Mouse (Mus musculus) heart, embryonic 10.5 days (tissue): ENCODE measurements around the gene Ap1s2. TPM values are rescaled to one million over a fixed set of nuclear protein-coding genes. Genes with fewer than 3 reads are reported as not detected.
A peak's percentile ranks its signal among the peaks of the same experiment; 100 is the strongest.

ENCODE experiments used
- DNase-seq: peaks from one replicate; pipeline ENCODE4 v3.0.0-alpha.2; 2017; ENCODE audit warnings: low spot score
- H3K27ac ChIP-seq: fragments of 300-500 bp; sonication (generic); 2 replicates; pipeline ENCODE4 v1.5.1; 2016; ENCODE audit warnings: mild to moderate bottlenecking
- H3K27me3 ChIP-seq: fragments of 300-500 bp; sonication (generic); 2 replicates; pipeline ENCODE4 v1.6.1; 2016; ENCODE audit warnings: mild to moderate bottlenecking; ENCODE audit not compliant: poor library complexity, insufficient read depth, severe bottlenecking
- H3K36me3 ChIP-seq: fragments of 300-500 bp; sonication (generic); 2 replicates; pipeline ENCODE4 v1.6.1; 2016; ENCODE audit warnings: mild to moderate bottlenecking, moderate library complexity
- H3K4me1 ChIP-seq: fragments of 300-500 bp; sonication (generic); 2 replicates; pipeline ENCODE4 v1.6.1; 2016; ENCODE audit warnings: mild to moderate bottlenecking
- H3K4me3 ChIP-seq: fragments of 300-500 bp; sonication (generic); 2 replicates; pipeline ENCODE4 v1.5.1; 2016; ENCODE audit warnings: mild to moderate bottlenecking, moderate library complexity
- H3K9me3 ChIP-seq: fragments of 300-500 bp; sonication (generic); 2 replicates; pipeline ENCODE4 v1.6.1; 2016; ENCODE audit warnings: mild to moderate bottlenecking, moderate library complexity
- WGBS: fragments of 180-500 bp; shearing (Covaris S2); methylation state at CpG from one replicate; pipeline ENCODE4 v1.1.7; 2016; 5-methylcytosine and 5-hydroxymethylcytosine counted together
- polyA plus RNA-seq: library from polyadenylated mRNA; unstranded; fragments of >200 nt; fragmentation: Nextera tagmentation; extraction: Ambion mirVana; gene quantifications from 2 replicates; pipeline ENCODE4 v1.2.1, GENCODE M21; 2016

Gene Ap1s2
- 19.3 and 23.6 TPM in 2 replicates for polyA plus RNA-seq

DNA sequence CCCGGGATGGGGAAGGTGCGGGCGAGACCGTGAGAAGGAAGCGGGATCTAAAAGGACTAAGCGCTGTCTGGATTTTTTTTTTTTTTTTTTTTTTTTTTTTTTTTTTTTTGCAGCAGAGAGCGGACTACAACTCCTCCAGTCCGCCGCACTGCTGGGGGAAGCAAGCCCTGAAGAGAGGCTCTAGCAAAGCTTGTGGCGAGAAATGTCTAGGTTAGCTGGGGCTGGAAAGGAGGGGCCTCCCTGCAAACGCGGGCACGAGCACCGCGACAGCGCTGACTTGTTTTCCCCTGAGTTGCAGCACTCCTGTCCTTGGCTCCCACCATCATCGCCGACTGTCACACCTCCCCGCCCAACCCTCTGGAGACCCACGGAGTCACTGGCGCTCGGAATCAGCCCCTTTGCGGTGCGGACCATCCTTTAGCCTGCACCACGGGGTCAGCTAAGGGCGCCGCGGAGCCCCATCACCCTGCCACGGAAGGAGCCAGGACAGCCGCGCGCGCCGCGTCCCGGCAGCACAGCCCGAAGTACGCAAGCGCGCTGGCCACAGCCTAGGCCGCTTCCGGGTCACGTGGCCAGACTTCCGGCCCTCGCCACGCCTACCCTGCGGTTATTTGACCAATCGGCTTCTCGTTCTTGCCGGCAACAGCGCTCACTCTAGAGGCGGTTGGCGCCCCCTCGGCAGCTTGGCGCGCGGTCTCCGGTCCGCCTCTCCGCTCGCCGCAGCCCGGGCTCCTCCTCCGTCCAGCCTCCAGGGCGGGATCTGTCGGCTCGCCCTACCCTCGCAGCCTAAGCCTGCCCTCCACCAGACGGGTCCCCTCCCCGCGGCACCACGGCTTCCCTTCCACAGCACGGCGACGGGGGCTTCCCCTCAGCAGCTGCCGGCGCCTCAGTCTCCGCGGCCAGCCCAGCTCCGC is at the start of gene Ap1s2:
Ap1s2 (plus strand) TSS at position 681 of the 914 bp plus-strand sequence.
- peaks cover 12% of the 10 kb centered on the region; the same call in 1 of the 2 replicates for H3K27me3 ChIP-seq
- H3K9me3 ChIP-seq: no peaks in the 10 kb centered on the region
- H3K27ac ChIP-seq: peak within 1 kb of the TSS; percentile 89
- no peaks in the 10 kb centered on the region for H3K4me1 ChIP-seq
- peak within 1 kb of the TSS; percentile 68 for H3K4me3 ChIP-seq
- no peaks in the 10 kb centered on the region for H3K36me3 ChIP-seq
- 16% methylated on average over 77 of the region's 80 CpGs for WGBS
- peak; percentile 96 for DNase-seq

DNA sequence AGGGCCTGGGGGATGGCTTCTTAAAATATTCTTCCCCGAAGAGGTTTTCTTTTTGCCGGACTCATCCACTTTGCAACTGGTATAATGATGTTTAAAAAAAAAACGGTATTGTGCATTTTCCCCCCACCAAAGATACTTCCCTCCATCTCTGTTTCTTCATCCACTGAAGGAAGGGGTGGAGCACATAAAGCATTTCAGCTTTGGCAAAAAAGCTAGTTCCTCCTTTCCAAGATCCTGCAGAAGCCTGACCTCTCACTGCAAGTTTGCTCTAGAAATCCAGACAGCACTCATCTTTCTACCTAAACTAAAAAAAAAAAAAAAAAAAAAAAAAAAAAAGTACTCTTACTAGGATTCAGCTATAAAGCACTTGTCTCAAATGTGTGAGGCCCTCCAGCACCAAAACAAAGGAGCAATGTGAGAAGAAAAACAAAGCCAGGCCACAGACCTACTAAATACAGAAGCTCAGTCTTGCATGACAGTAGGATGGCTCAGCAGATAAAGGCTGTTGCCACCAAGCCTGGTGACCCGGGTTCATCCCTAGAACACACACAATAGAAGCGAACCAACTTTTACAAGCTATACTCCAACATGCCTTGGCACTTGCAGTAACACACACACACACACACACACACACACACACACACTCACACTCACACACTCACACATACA is 41.0 kb upstream of the Ap1s2 start:
- Histone ChIP-seq H3K27me3 (no peaks in the 10 kb centered on the region; the same call in 1 of the 2 replicates), H3K4me3 (no peak overlapping the region), H3K4me1 (no peaks in the 10 kb centered on the region), H3K9me3 (no peaks in the 10 kb centered on the region), H3K27ac (no peak overlapping the region), H3K36me3 (no peaks in the 10 kb centered on the region)
- 68% methylated on average over 5 of the region's 5 CpGs for WGBS
- DNase-seq: no peak

GRCm38 (mm10) chrX:163868659-163869278 is 40.0 kb upstream of the Ap1s2 start:
- WGBS: 78% methylated on average over 11 of the region's 11 CpGs
- H3K9me3 ChIP-seq: no peaks in the 10 kb centered on the region
- no peaks in the 10 kb centered on the region for H3K36me3 ChIP-seq
- H3K4me1 ChIP-seq: no peaks in the 10 kb centered on the region
- no peak overlapping the region for H3K4me3 ChIP-seq
- no peak for DNase-seq
- H3K27ac ChIP-seq: no peak overlapping the region
- no peaks in the 10 kb centered on the region; the same call in 1 of the 2 replicates for H3K27me3 ChIP-seq

DNA sequence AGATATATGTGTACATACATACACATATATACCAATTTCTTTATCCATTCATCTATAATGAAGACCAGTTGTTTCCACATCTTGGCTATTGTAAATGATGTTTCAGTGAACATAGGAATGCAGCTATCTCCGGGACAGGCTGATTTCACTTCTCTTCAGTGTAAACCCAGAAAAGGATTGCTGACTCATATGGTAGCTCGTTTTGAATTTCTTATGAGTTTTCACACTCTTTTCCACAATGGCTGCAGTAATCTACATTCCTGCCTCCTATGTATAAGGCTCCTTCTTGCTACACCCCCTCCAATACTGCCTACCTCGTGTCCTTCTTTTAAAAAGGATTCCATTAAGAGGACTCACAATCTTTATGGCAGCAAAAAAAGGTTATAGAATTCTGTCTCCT is 32.9 kb upstream of the Ap1s2 start:
- Histone ChIP-seq H3K9me3 (no peaks in the 10 kb centered on the region), H3K4me1 (peaks cover 5% of the 10 kb centered on the region; the same call in 1 of the 2 replicates), H3K27me3 (peaks cover 6% of the 10 kb centered on the region; the same call in 1 of the 2 replicates), H3K36me3 (no peaks in the 10 kb centered on the region), H3K4me3 (no peak overlapping the region), H3K27ac (no peak overlapping the region)
- no peak for DNase-seq
- 86% methylated on average over 3 of the region's 3 CpGs for WGBS

DNA sequence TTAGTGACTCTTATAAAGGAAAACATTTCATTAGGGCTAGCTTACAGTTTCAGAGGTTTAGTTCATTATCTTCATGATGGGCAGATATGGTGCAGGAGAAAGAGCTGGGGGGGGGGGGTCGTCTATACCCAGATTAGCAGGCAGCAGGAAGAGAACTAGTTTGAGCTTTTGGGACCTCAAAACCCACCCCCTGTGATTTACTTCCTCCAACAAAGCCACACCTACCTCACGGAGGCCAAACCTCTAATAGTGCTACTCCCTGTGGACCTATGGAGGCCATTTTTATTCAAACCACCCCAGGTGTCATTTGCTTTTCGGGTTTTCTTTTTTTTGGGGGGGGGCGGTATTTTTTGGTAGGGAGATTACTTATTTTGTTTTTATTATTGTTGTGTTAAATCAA is 32.2 kb upstream of the Ap1s2 start:
- 65% methylated on average over 4 of the region's 4 CpGs for WGBS
- Histone ChIP-seq H3K9me3 (no peaks in the 10 kb centered on the region), H3K27me3 (peaks cover 6% of the 10 kb centered on the region; the same call in 1 of the 2 replicates), H3K4me3 (no peak overlapping the region), H3K4me1 (peaks cover 5% of the 10 kb centered on the region; the same call in 1 of the 2 replicates), H3K36me3 (no peaks in the 10 kb centered on the region), H3K27ac (no peak overlapping the region)
- no peak for DNase-seq

- no peak overlapping the region for H3K4me3 ChIP-seq
- H3K4me1 ChIP-seq: peaks cover 5% of the 10 kb centered on the region; the same call in 1 of the 2 replicates
- H3K9me3 ChIP-seq: no peaks in the 10 kb centered on the region
- peaks cover 6% of the 10 kb centered on the region; the same call in 1 of the 2 replicates for H3K27me3 ChIP-seq
- no peak overlapping the region for H3K27ac ChIP-seq
- no peaks in the 10 kb centered on the region for H3K36me3 ChIP-seq
- WGBS: 49% methylated on average over 6 of the region's 6 CpGs
- no peak for DNase-seq
Measured at GRCm38 (mm10) chrX:163879039-163879438, 29.8 kb upstream of the Ap1s2 start.

DNA sequence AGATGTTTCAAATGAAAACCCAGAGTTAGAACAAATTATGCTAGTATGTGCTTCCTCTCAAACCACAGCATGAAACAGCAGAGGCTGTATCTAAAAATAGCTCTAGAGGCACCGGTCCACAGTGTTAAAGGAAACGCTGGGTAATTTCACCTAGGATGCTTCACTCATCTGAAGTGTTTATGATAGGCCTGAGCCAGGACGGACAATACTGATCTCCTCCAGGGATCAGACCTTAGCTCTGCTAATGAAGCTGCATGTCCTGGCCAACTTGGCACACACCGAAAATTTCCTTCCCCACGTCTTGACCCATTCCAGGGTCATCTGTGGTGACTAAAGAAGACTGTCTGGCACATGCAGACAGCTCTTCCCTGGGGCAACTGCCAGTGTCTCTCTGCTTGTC is 29.4 kb upstream of the Ap1s2 start:
- H3K4me3 ChIP-seq: 0 out of 2 replicates have a peak overlapping the region, but pooled peaks have one; percentile 1
- peak overlapping the region; percentile 62 for H3K27ac ChIP-seq
- peaks cover 6% of the 10 kb centered on the region; the same call in 1 of the 2 replicates for H3K27me3 ChIP-seq
- no peaks in the 10 kb centered on the region for H3K9me3 ChIP-seq
- 35% methylated on average over 5 of the region's 5 CpGs for WGBS
- no peaks in the 10 kb centered on the region for H3K36me3 ChIP-seq
- H3K4me1 ChIP-seq: peaks cover 5% of the 10 kb centered on the region; the same call in 1 of the 2 replicates
- DNase-seq: no peak

DNA sequence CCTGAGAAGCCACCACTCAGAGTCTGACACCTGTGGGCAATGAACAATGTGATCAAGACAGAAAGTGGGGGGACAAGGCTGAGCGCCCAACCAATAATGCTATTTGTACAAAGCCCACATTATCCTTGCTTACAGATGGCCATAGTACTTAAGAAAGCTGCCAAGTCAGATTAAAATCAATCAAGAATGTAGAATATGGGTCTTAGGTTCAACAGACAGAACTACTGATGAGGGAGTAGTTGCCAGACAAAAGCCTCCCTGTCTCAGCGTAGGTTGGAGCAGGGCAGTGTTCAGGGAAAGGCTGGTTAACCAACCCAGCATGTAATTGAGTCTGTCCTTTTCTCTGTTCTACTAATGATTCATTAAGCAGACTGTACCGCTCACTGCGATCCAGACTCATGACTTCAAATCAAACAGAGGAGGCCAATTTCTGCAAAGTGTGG is 23.3 kb upstream of the Ap1s2 start:
- Histone ChIP-seq H3K36me3 (no peaks in the 10 kb centered on the region), H3K27ac (no peak overlapping the region), H3K9me3 (no peaks in the 10 kb centered on the region), H3K4me3 (no peak overlapping the region), H3K27me3 (no peaks in the 10 kb centered on the region), H3K4me1 (no peaks in the 10 kb centered on the region)
- DNase-seq: no peak
- WGBS: 84% methylated on average over 4 of the region's 4 CpGs

- Histone ChIP-seq H3K27ac (no peak overlapping the region), H3K4me1 (no peaks in the 10 kb centered on the region), H3K36me3 (no peaks in the 10 kb centered on the region), H3K4me3 (no peak overlapping the region), H3K27me3 (no peaks in the 10 kb centered on the region; the same call in 1 of the 2 replicates), H3K9me3 (no peaks in the 10 kb centered on the region)
- WGBS: 42% methylated on average over 1 of the region's 1 CpGs
- DNase-seq: no peak
Measured at GRCm38 (mm10) chrX:163897354-163897753, 11.5 kb upstream of the Ap1s2 start.

GRCm38 (mm10) chrX:163899431-163900020 is 9.3 kb upstream of the Ap1s2 start:
- no peaks in the 10 kb centered on the region for H3K9me3 ChIP-seq
- H3K4me1 ChIP-seq: no peaks in the 10 kb centered on the region
- H3K4me3 ChIP-seq: no peak overlapping the region
- H3K27ac ChIP-seq: no peak overlapping the region
- DNase-seq: no peak
- H3K36me3 ChIP-seq: no peaks in the 10 kb centered on the region
- no peaks in the 10 kb centered on the region; the same call in 1 of the 2 replicates for H3K27me3 ChIP-seq
- 60% methylated on average over 5 of the region's 5 CpGs for WGBS

- Histone ChIP-seq H3K36me3 (no peaks in the 10 kb centered on the region), H3K27me3 (peaks cover 12% of the 10 kb centered on the region; the same call in 1 of the 2 replicates), H3K4me1 (no peaks in the 10 kb centered on the region), H3K9me3 (no peaks in the 10 kb centered on the region), H3K4me3 (no peak overlapping the region), H3K27ac (no peak overlapping the region)
- DNase-seq: no peak
- 84% methylated on average over 2 of the region's 2 CpGs for WGBS
Measured at GRCm38 (mm10) chrX:163906861-163907260, 2.0 kb upstream of the Ap1s2 start.

- Histone ChIP-seq H3K9me3 (no peaks in the 10 kb centered on the region), H3K36me3 (no peaks in the 10 kb centered on the region), H3K27me3 (peaks cover 12% of the 10 kb centered on the region; the same call in 1 of the 2 replicates), H3K27ac (peak overlapping the region; percentile 89), H3K4me1 (no peaks in the 10 kb centered on the region), H3K4me3 (peak overlapping the region; percentile 68)
- WGBS: 23% methylated on average over 8 of the region's 8 CpGs
- DNase-seq: no peak
Measured at GRCm38 (mm10) chrX:163908003-163908336, 847 bp upstream of the Ap1s2 start.
